Mouse (Mus musculus) fat pad, adult 2 months (tissue): ENCODE measurements around the gene Tmed4.
"Not testable (repeated sequence)": the region's sequence is repeated elsewhere in the genome, so short reads cannot be mapped to it uniquely, and the experiment has no call there.

Experiments
- DNase-seq: peaks from one replicate; pipeline ENCODE4 v3.0.0-alpha.2; 2011; ENCODE audit warnings: low read depth, low spot score; ENCODE audit errors: extremely low read depth

Tmed4 gene

GRCm38 (mm10) chr11:6275094-6275484, 419 bp upstream of the Tmed4 start:
- DNase-seq: no peak

- DNase-seq: no peak
These were observed 1.1 kb downstream of the Tmed4 start for GRCm38 (mm10) chr11:6273607-6274006.

- peak; percentile 73 for DNase-seq
These were observed 7.1 kb downstream of the Tmed4 start, which contains the start of gene Ddx56 for GRCm38 (mm10) chr11:6267320-6268254. Gene Ddx56, minus strand, starts transcription at chr11:6267772.

- DNase-seq: no peak
These were observed 8.0 kb downstream of the Tmed4 start for GRCm38 (mm10) chr11:6266621-6267020.

- no peak for DNase-seq
These were observed 13.1 kb downstream of the Tmed4 start for GRCm38 (mm10) chr11:6261434-6262082.

- DNase-seq: no peak
These were observed 15.3 kb downstream of the Tmed4 start for GRCm38 (mm10) chr11:6259413-6259812.

GRCm38 (mm10) chr11:6256490-6257072, 18.1 kb downstream of the Tmed4 start:
- DNase-seq: no peak

GRCm38 (mm10) chr11:6254602-6255001, 20.1 kb downstream of the Tmed4 start:
- not testable (repeated sequence) for DNase-seq

GRCm38 (mm10) chr11:6252824-6253223, 21.8 kb downstream of the Tmed4 start:
- DNase-seq: no peak

- DNase-seq: no peak
These were observed 22.4 kb downstream of the Tmed4 start for GRCm38 (mm10) chr11:6252248-6252647.

GRCm38 (mm10) chr11:6244707-6245106, 30.0 kb downstream of the Tmed4 start:
- DNase-seq: no peak

GRCm38 (mm10) chr11:6233025-6233424, 41.6 kb downstream of the Tmed4 start:
- no peak for DNase-seq

GRCm38 (mm10) chr11:6230012-6230411, 44.7 kb downstream of the Tmed4 start, which contains the start of gene Npc1l1:
Gene Npc1l1, minus strand, starts transcription at chr11:6230143.
- DNase-seq: no peak

GRCm38 (mm10) chr11:6224541-6225229, 50.0 kb downstream of the Tmed4 start:
- DNase-seq: peak; percentile 21

GRCm38 (mm10) chr11:6222187-6222586, 52.5 kb downstream of the Tmed4 start:
- DNase-seq: no peak
